Mouse (Mus musculus) heart, embryonic 16.5 days (tissue): ENCODE results near the gene Psme1. TPM values are rescaled to one million over a fixed set of nuclear protein-coding genes. Genes with fewer than 3 reads are reported as not detected.

ENCODE experiments used
- ATAC-seq: fragments of 200-750 bp; cut with Nextera tagmentation; replicated peaks from 2 replicates; pipeline ENCODE4 v1.8.0; 2017; ENCODE audit warnings: moderate number of reproducible peaks; ENCODE audit not compliant: insufficient read depth, low FRiP score; ENCODE audit errors: extremely low read depth
- H3K27ac ChIP-seq: fragments of 300-500 bp; sonication (generic); 2 replicates; pipeline ENCODE4 v1.5.1; 2014; ENCODE audit warnings: mild to moderate bottlenecking, low read length, control low read depth, moderate library complexity
- H3K27me3 ChIP-seq: fragments of 300-500 bp; sonication (generic); 2 replicates; pipeline ENCODE4 v1.6.1; 2014; ENCODE audit warnings: low read length, mixed read lengths; ENCODE audit not compliant: control insufficient read depth, insufficient read depth
- H3K36me3 ChIP-seq: fragments of 300-500 bp; sonication (generic); 2 replicates; pipeline ENCODE4 v1.6.1; 2014; ENCODE audit not compliant: control insufficient read depth, insufficient read depth
- H3K4me1 ChIP-seq: fragments of 300-500 bp; sonication (generic); 2 replicates; pipeline ENCODE4 v1.6.1; 2014; ENCODE audit warnings: low read length, mixed read lengths; ENCODE audit not compliant: control insufficient read depth, insufficient read depth
- H3K4me2 ChIP-seq: fragments of 300-500 bp; sonication (generic); 2 replicates; pipeline ENCODE4 v1.6.1; 2014; ENCODE audit warnings: low read depth, mild to moderate bottlenecking, control low read depth, low read length
- H3K4me3 ChIP-seq: fragments of 300-500 bp; sonication (generic); 2 replicates; pipeline ENCODE4 v1.5.1; 2014; ENCODE audit warnings: mild to moderate bottlenecking, control low read depth, low read length
- H3K9ac ChIP-seq: fragments of 300-500 bp; sonication (generic); 2 replicates; pipeline ENCODE4 v1.6.1; 2014; ENCODE audit warnings: low read length, control low read depth
- H3K9me3 ChIP-seq: fragments of 300-500 bp; sonication (generic); replicated peaks from 2 replicates; pipeline ENCODE4 v1.6.1; 2016; ENCODE audit warnings: low read length; ENCODE audit not compliant: control insufficient read depth
- WGBS: fragments of 180-500 bp; shearing (Covaris S2); extraction: QIAGEN DNeasy Blood & Tissue Kit; methylation state at CpG from one replicate; pipeline ENCODE4 v1.1.7; 2014; 5-methylcytosine and 5-hydroxymethylcytosine counted together
- polyA plus RNA-seq: library from polyadenylated mRNA; unstranded; fragments of >200 nt; fragmentation: Nextera tagmentation; extraction: Ambion mirVana; gene quantifications from 2 replicates; pipeline ENCODE4 v1.2.1, GENCODE M21; 2015

Psme1 gene
- polyA plus RNA-seq, 1 experiment from 2014 or later, result 227 TPM

DNA sequence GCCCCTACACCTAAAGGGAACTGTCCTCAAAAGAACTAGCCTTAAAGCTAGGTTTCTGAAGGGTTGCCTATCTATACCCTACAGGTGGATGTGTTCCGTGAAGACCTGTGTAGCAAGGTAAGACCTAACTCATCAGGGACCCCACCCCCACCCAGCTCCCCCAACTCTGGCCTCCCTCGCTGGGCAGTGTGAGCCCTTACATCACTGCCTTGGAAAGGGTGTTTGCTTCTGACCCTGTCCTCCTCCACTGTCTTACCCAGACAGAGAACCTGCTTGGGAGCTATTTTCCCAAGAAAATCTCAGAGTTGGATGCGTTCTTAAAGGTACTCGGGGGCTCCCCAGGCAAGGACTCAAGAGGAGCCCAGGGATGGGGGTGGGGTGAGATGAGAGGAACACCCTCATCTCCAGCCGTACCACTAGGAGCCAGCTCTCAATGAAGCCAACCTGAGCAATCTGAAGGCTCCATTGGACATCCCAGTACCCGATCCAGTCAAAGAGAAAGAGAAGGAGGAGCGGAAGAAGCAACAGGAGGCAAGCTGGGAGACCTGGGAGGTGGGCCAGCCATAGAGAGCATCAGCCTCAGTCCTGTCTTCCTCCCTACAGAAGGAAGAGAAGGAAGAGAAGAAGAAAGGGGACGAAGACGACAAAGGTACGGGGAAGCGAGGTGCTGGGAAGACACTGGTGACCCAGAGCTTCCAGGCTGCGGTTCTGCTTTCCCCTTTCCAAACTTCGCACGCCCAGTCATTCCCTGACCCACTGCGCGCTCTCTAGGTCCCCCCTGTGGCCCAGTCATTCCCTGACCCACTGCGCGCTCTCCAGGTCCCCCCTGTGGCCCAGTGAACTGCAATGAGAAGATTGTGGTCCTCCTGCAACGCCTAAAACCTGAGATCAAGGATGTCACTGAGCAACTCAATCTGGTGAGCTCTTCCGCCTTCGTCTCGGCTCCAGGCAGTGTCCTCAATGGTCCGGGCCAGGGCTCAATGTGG, 1.9 kb downstream of the Psme1 start:
- no peak for ATAC-seq
- 0 out of 2 replicates have a peak overlapping the region, but pooled peaks have one; percentile 65 for H3K4me2 ChIP-seq
- no peak overlapping the region for H3K9ac ChIP-seq
- no peak overlapping the region for H3K4me3 ChIP-seq
- no peaks in the 10 kb centered on the region for H3K27me3 ChIP-seq
- no peak overlapping the region for H3K27ac ChIP-seq
- WGBS, result 83% methylated on average over 23 of the region's 23 CpGs
- peaks cover 14% of the 10 kb centered on the region for H3K36me3 ChIP-seq
- peaks cover 18% of the 10 kb centered on the region for H3K4me1 ChIP-seq
- H3K9me3 ChIP-seq, result no peaks in the 10 kb centered on the region

DNA sequence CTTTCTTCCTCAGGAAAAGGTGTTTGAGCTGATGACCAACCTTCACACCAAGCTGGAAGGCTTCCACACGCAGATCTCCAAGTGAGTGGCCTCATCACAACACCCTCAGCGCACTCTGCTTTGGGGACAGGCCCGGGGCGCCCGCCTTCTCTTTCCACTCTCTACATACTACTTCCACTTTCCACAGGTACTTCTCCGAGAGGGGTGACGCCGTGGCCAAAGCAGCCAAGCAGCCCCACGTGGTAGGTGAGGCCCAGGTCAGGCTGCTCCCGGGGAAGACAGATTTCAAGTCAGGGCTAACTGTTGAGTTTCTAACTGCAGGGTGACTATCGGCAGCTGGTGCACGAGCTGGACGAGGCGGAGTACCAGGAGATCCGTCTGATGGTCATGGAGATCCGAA, 2.8 kb downstream of the Psme1 start:
- Histone ChIP-seq H3K27ac (no peak overlapping the region), H3K9me3 (no peaks in the 10 kb centered on the region), H3K36me3 (peaks cover 14% of the 10 kb centered on the region), H3K4me2 (no peak overlapping the region), H3K9ac (no peak overlapping the region), H3K4me3 (no peak overlapping the region), H3K27me3 (no peaks in the 10 kb centered on the region), H3K4me1 (peaks cover 23% of the 10 kb centered on the region)
- WGBS, result 94% methylated on average over 16 of the region's 16 CpGs
- ATAC-seq, result no peak

DNA sequence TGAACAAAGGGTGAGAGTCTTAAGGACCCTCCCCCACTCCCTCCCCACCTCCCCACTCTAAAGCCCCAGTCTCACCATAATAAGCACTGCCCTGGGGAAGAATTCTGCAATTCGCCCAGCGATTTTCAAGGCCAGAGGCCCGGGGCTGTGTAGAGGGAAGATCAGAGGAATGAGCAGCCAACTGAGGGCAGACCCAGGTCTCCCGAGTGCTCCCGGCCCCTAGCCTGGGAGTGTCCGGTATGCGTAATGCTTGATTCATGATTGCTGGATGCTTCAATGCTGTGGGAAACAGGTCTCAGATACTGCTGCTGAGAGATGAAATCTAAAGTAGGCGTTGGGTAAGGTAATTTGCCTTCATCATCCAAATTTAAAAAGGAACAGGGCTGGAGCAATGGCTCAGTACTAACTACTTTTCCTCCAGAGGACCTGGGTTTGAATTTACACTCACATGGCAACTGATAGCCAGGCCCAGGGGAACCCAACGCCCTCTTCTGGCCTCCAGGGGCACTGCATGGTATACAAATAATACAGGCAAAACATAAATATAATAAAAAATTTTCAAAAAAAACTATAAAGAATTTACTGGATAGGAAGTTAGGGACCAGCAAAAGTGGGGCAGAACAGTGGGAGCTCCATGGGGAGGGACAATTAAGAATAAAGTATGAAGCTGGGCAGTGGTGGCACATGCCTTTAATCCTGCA, 4.2 kb downstream of the Psme1 start:
- Histone ChIP-seq H3K4me3 (no peak overlapping the region), H3K27me3 (no peaks in the 10 kb centered on the region), H3K36me3 (peaks cover 17% of the 10 kb centered on the region), H3K4me2 (no peak overlapping the region), H3K4me1 (peaks cover 21% of the 10 kb centered on the region), H3K9ac (no peak overlapping the region), H3K9me3 (no peaks in the 10 kb centered on the region), H3K27ac (no peak overlapping the region)
- 76% methylated on average over 9 of the region's 9 CpGs for whole genome bisulfite sequencing
- ATAC-seq, result no peak

DNA sequence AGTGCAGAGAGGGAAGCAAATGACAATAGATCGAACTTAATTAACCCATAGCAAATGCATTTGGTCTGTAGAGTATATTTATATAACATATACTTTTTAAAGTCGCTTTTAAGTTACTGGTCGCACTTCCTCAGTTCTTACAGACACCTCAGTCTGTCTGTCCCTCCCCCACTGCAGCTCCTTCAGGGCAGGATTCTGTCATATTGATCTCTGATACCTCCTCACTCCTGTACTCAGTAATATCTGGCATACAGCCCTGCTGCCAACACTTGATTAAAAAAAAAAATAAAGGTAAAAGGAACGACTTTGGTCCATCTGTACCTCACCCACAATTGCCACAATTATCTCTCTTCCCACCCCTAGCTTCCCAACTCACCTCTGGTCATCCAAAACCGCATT, 6.4 kb downstream of the Psme1 start:
- Histone ChIP-seq H3K9ac (peak overlapping the region; percentile 81), H3K4me1 (peaks cover 9% of the 10 kb centered on the region), H3K9me3 (no peaks in the 10 kb centered on the region), H3K4me2 (peak overlapping the region; percentile 85), H3K27me3 (no peaks in the 10 kb centered on the region), H3K4me3 (peak overlapping the region; percentile 64), H3K27ac (peak overlapping the region; percentile 83), H3K36me3 (peaks cover 21% of the 10 kb centered on the region)
- WGBS, result 38% methylated on average over 5 of the region's 5 CpGs
- ATAC-seq, result no peak

DNA sequence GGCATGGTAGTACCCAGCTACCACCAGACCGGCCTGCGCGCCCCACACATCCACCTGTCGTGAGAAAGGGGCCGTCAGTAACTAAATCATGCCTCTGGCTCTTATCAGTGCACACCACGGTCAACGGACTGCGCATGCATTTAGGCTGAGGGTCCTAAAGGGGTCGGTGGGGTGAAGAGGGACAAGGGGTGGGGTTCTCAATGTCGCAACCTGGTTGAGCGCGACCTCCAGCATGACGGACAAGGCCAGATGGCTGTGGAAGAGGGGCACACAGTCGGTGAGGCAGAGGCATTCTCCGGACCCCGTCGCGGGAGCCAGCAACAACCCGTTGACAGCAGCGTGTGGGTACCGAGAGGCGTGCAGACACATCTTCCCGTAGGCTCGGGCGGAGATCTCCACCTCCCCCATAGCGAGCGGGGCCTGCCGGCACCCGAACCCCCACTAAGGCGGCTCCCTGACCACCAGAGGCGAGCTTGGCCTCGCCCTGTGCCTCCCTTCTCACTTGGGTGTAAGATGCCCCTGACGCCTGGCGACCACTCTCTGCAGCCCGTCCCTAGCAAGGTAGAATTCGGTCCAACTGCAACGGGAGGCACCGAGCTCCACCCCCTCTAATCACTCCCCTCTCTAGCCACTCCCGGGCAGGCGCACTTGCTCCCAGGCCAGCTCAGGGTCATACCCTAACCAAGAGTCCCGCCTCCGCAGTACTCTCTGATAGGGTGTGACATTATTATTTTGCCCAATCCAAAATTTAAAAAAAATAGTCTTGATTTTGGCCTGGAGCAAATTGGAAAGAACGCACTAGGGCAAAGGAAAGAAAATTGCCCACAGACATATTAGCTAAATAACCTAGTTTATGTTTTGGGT, 7.0 kb downstream of the Psme1 start, which contains the start of gene Emc9:
Gene Emc9 (minus strand): TSS at position 601 of the 864 bp plus-strand sequence.
- Histone ChIP-seq H3K4me3 (peak within 1 kb of the TSS; percentile 64), H3K4me2 (peak within 1 kb of the TSS; percentile 85), H3K4me1 (peaks cover 8% of the 10 kb centered on the region), H3K27ac (peak within 1 kb of the TSS; percentile 83), H3K36me3 (peaks cover 19% of the 10 kb centered on the region), H3K27me3 (no peaks in the 10 kb centered on the region), H3K9ac (peak within 1 kb of the TSS; percentile 81), H3K9me3 (no peaks in the 10 kb centered on the region)
- peak; percentile 87 for ATAC-seq
- WGBS, result 3% methylated on average over 42 of the region's 43 CpGs

DNA sequence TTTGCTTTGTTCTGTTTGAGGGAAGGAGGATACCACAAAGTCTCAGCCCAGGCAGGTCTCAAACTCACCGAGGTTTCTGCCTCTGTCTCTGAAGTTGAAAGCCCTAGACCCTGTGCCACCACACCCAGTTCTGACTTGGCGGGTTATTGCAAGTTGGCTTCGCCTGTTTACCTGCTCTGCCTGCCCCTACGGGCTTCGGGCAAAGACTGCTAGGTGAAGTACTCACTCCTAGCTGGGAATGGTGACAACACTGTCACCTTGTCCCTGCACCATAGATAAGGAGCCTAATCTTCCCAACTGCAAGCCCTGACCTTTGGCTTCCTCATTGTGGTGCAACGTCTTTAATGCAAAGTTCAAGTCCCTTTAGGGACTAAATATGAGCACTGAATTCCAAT, 7.6 kb downstream of the Psme1 start:
- H3K36me3 ChIP-seq, result peaks cover 18% of the 10 kb centered on the region
- H3K4me2 ChIP-seq, result peak overlapping the region; percentile 85
- H3K4me3 ChIP-seq, result peak overlapping the region; percentile 64
- no peaks in the 10 kb centered on the region for H3K9me3 ChIP-seq
- peaks cover 12% of the 10 kb centered on the region for H3K4me1 ChIP-seq
- no peaks in the 10 kb centered on the region for H3K27me3 ChIP-seq
- peak overlapping the region; percentile 81 for H3K9ac ChIP-seq
- ATAC-seq, result no peak
- H3K27ac ChIP-seq, result peak overlapping the region; percentile 52
- 46% methylated on average over 6 of the region's 6 CpGs for WGBS

DNA sequence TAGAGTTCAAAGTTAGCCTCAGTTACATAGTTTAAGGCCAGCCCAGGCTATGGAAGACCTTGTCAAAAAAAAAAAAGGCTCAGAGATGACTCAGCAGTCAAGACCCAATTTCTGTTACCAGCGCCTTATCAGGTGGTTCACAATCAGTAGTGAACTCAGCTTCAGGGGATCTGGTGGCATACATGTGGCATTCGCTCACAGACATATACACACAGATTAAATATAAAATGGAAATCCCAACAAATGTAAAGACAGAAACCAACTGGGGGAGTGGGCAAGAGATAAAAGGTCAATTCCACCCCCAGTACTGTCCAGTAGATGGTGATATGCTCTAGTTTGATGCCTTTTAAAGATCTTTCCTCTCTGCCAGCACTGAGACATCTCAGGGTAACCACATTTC, 8.2 kb downstream of the Psme1 start:
- Histone ChIP-seq H3K9ac (no peak overlapping the region), H3K27me3 (no peaks in the 10 kb centered on the region), H3K36me3 (peaks cover 13% of the 10 kb centered on the region), H3K4me1 (peaks cover 12% of the 10 kb centered on the region), H3K27ac (no peak overlapping the region), H3K4me2 (no peak overlapping the region), H3K9me3 (no peaks in the 10 kb centered on the region), H3K4me3 (no peak overlapping the region)
- ATAC-seq, result no peak
- WGBS, result 83% methylated on average over 2 of the region's 2 CpGs

DNA sequence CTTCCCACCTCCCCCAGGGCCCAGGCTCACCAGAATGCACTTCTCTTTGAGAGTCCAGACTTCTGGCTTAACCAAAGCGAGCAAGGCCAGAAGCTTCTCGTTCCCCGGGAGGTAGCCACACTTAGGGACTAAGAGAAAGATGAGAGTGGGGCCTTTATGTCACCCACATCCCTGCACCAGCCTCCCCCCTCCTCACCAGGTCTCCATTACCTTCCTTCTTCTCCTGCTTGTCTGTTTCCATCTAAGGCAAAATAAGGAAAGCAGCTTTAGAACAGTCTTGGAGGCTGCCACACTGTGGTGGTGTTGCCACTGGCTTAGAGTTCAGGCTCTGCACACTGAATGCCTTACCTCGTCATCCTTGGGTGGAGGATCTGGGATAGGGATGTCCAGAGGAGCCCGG, 11.3 kb downstream of the Psme1 start:
- WGBS, result 84% methylated on average over 5 of the region's 5 CpGs
- Histone ChIP-seq H3K9me3 (no peaks in the 10 kb centered on the region), H3K4me3 (no peak overlapping the region), H3K9ac (no peak overlapping the region), H3K4me2 (no peak overlapping the region), H3K27me3 (no peaks in the 10 kb centered on the region), H3K27ac (no peak overlapping the region), H3K4me1 (peaks cover 25% of the 10 kb centered on the region), H3K36me3 (peaks cover 13% of the 10 kb centered on the region)
- ATAC-seq, result no peak
